Mouse (Mus musculus) heart, embryonic 16.5 days (tissue): ENCODE results near the gene Cox8b. TPM values are rescaled to one million over a fixed set of nuclear protein-coding genes. Genes with fewer than 3 reads are reported as not detected.

Experiments
- ATAC-seq: fragments of 200-750 bp; cut with Nextera tagmentation; replicated peaks from 2 replicates; pipeline ENCODE4 v1.8.0; 2017; ENCODE audit warnings: moderate number of reproducible peaks; ENCODE audit not compliant: insufficient read depth, low FRiP score; ENCODE audit errors: extremely low read depth
- H3K27ac ChIP-seq: fragments of 300-500 bp; sonication (generic); 2 replicates; pipeline ENCODE4 v1.5.1; 2014; ENCODE audit warnings: mild to moderate bottlenecking, low read length, control low read depth, moderate library complexity
- H3K27me3 ChIP-seq: fragments of 300-500 bp; sonication (generic); 2 replicates; pipeline ENCODE4 v1.6.1; 2014; ENCODE audit warnings: low read length, mixed read lengths; ENCODE audit not compliant: control insufficient read depth, insufficient read depth
- H3K36me3 ChIP-seq: fragments of 300-500 bp; sonication (generic); 2 replicates; pipeline ENCODE4 v1.6.1; 2014; ENCODE audit not compliant: control insufficient read depth, insufficient read depth
- H3K4me1 ChIP-seq: fragments of 300-500 bp; sonication (generic); 2 replicates; pipeline ENCODE4 v1.6.1; 2014; ENCODE audit warnings: low read length, mixed read lengths; ENCODE audit not compliant: control insufficient read depth, insufficient read depth
- H3K4me2 ChIP-seq: fragments of 300-500 bp; sonication (generic); 2 replicates; pipeline ENCODE4 v1.6.1; 2014; ENCODE audit warnings: low read depth, mild to moderate bottlenecking, control low read depth, low read length
- H3K4me3 ChIP-seq: fragments of 300-500 bp; sonication (generic); 2 replicates; pipeline ENCODE4 v1.5.1; 2014; ENCODE audit warnings: mild to moderate bottlenecking, control low read depth, low read length
- H3K9ac ChIP-seq: fragments of 300-500 bp; sonication (generic); 2 replicates; pipeline ENCODE4 v1.6.1; 2014; ENCODE audit warnings: low read length, control low read depth
- H3K9me3 ChIP-seq: fragments of 300-500 bp; sonication (generic); replicated peaks from 2 replicates; pipeline ENCODE4 v1.6.1; 2016; ENCODE audit warnings: low read length; ENCODE audit not compliant: control insufficient read depth
- WGBS: fragments of 180-500 bp; shearing (Covaris S2); extraction: QIAGEN DNeasy Blood & Tissue Kit; methylation state at CpG from one replicate; pipeline ENCODE4 v1.1.7; 2014; 5-methylcytosine and 5-hydroxymethylcytosine counted together
- polyA plus RNA-seq: library from polyadenylated mRNA; unstranded; fragments of >200 nt; fragmentation: Nextera tagmentation; extraction: Ambion mirVana; gene quantifications from 2 replicates; pipeline ENCODE4 v1.2.1, GENCODE M21; 2015

Gene Cox8b
- polyA plus RNA-seq, 1 experiment from 2014 or later: 467 TPM

DNA sequence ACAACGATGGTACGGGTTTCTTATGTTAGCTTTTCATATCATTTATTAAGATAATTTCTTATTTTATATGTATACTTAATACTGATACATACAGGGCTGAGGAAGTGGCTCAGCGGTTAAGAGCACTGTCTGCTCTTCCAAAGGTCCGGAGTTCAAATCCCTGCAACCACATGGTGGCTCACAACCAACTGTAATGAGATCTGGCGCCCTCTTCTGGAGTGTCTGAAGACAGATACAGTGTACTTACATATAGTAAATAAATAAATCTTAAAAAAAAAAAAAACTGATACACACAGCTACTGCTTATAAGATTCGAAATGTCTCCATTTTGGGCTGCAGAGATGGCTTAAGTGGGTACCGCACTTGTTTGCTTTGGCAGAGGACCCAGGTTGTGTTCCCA is 7.5 kb upstream of the Cox8b start:
- Histone ChIP-seq H3K4me2 (no peak overlapping the region), H3K27ac (no peak overlapping the region), H3K27me3 (no peaks in the 10 kb centered on the region), H3K9ac (no peak overlapping the region), H3K4me1 (no peaks in the 10 kb centered on the region), H3K36me3 (no peaks in the 10 kb centered on the region), H3K4me3 (no peak overlapping the region), H3K9me3 (no peaks in the 10 kb centered on the region)
- WGBS: 79% methylated on average over 7 of the region's 7 CpGs
- ATAC-seq: no peak

DNA sequence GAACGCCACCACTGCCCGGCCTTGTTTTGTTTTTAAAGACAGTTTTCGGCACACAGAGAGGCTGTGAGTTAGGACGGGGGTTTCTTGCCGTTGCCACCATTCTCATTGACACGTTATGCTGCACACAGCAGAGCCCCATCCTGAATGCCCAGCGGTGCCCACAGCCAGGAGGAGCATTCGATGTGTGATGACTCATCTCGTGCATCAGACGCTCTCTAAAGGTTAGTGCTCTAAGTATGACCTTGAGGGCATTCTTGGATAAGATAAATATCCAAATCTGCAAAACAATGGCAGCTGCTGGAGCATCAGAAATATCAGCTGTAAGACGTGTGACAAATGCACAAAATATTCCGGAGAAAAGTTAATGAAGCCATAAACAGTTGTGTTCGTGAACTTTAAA is 6.9 kb upstream of the Cox8b start:
- no peak for ATAC-seq
- Histone ChIP-seq H3K27ac (no peak overlapping the region), H3K27me3 (no peaks in the 10 kb centered on the region), H3K36me3 (no peaks in the 10 kb centered on the region), H3K4me1 (no peaks in the 10 kb centered on the region), H3K9me3 (no peaks in the 10 kb centered on the region), H3K9ac (no peak overlapping the region), H3K4me3 (no peak overlapping the region), H3K4me2 (no peak overlapping the region)
- 73% methylated on average over 13 of the region's 13 CpGs for WGBS

DNA sequence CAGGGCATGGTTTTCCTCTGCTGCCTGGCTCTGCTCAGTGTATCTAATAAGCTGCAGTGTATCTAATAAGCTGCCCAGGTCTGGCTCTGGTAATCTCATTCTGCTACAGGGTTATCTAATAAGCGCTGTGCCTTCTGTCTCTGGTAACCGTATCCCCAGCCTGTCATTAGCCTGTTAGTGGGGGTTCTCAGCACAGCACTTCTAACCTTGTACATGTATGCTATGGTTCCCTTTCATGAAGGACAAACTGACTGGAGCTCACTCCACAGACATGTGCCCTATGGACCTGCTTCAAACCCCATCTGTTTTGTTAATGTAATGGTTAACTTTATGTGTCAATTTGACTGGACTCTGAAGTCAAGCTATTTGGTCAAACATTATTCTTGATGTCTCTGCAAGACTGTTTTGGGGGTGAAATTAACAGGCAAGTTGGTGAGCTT is 5.4 kb upstream of the Cox8b start:
- Histone ChIP-seq H3K4me1 (peaks cover 8% of the 10 kb centered on the region), H3K4me2 (no peak overlapping the region), H3K9ac (no peak overlapping the region), H3K27ac (no peak overlapping the region), H3K27me3 (no peaks in the 10 kb centered on the region), H3K36me3 (no peaks in the 10 kb centered on the region), H3K9me3 (no peaks in the 10 kb centered on the region), H3K4me3 (no peak overlapping the region)
- 42% methylated on average over 2 of the region's 2 CpGs for WGBS
- ATAC-seq: no peak

DNA sequence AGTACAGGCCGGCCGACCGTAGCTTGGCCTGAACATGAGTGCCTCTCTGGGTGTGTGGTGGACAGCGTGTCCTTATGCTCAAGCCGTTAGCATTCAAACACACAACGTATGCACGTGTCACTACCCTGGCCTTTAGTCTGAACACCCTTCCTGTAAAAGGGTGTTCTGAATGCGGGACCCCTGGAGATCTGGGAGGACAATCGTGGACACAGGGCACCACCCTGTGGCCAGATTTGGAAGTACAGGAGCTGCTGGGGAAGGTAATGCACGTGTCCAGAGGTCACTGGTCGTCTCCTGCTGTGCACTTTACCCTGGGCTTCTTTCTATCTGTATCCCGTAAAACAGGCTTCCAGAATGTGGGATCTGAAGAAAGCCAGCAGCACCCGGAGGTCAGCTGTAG is 3.0 kb upstream of the Cox8b start:
- Histone ChIP-seq H3K27me3 (no peaks in the 10 kb centered on the region), H3K4me2 (no peak overlapping the region), H3K4me1 (peaks cover 13% of the 10 kb centered on the region), H3K36me3 (peaks cover 5% of the 10 kb centered on the region), H3K4me3 (no peak overlapping the region), H3K9me3 (no peaks in the 10 kb centered on the region), H3K9ac (no peak overlapping the region), H3K27ac (no peak overlapping the region)
- ATAC-seq: no peak
- 27% methylated on average over 13 of the region's 13 CpGs for WGBS

DNA sequence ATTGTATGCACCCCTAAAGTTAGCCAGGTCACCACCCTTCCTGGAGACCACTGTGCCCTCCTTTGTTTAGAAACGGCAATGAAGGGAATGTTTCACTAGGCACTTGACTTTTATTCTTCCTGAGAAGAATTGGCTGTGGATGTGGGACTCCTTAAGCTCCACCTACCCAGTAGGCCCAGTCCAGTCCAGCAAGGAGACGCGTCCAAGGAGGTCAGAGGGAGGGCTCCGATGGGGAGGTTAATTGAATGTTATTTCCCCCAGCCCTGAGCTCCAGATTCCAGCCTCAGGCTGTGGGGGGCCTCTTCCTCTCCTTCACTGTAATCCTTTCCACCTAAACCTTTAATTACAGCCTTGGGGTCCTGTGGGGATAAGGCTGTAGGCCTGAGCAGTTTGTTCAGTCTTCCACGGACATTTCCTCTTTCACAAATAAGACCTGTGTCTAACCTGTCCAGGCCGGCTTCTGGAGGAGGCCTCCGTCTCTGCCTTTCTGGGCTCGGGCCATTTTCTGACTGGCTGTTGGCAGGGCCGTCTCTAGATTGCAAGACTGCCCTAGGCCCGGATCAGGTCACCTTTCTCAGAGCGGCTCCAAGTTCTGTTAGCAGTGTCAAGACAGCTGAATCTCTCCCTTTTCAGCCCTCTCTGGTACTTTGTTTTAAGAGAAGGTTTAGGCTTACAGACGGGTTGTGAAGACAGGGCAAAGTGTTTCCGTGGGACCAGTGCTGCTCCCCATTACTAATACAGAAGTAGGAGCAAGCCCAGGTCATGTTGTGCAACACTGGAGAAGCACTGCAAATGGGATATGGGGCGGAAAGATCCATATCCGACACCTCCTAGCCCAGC is 2.0 kb upstream of the Cox8b start:
- Histone ChIP-seq H3K4me3 (no peak overlapping the region), H3K36me3 (peaks cover 15% of the 10 kb centered on the region), H3K27me3 (no peaks in the 10 kb centered on the region), H3K9ac (no peak overlapping the region), H3K4me2 (no peak overlapping the region), H3K27ac (no peak overlapping the region), H3K4me1 (peaks cover 13% of the 10 kb centered on the region), H3K9me3 (no peaks in the 10 kb centered on the region)
- ATAC-seq: no peak
- WGBS: 82% methylated on average over 15 of the region's 15 CpGs

DNA sequence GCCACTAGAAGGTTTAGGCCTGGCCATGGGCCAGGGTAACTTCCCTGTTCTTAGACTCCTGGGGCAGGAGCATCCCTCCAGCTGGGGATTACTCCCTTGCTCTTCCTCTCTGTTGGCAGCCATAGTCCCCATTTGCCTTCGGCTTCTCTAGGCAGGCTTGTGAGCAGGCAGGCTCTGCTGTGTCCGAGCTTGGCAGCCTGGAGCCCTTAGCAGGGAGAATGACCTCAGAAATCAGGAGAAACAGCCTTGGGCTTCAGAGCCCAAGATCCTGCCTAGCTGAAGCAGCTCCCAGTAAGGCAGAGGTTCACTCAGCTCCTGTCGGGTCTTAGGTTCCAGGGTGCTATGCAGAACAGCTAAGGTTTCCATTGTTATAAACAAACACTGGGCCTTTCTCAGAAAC is 1.1 kb downstream of the Cox8b start:
- peak overlapping the region; percentile 87 for H3K27ac ChIP-seq
- no peaks in the 10 kb centered on the region for H3K27me3 ChIP-seq
- peaks cover 13% of the 10 kb centered on the region for H3K4me1 ChIP-seq
- H3K9me3 ChIP-seq: no peaks in the 10 kb centered on the region
- H3K36me3 ChIP-seq: peaks cover 23% of the 10 kb centered on the region
- ATAC-seq: no peak
- H3K4me2 ChIP-seq: peak overlapping the region; percentile 68
- peak overlapping the region; percentile 74 for H3K9ac ChIP-seq
- WGBS: 74% methylated on average over 3 of the region's 3 CpGs
- peak overlapping the region; percentile 49 for H3K4me3 ChIP-seq

DNA sequence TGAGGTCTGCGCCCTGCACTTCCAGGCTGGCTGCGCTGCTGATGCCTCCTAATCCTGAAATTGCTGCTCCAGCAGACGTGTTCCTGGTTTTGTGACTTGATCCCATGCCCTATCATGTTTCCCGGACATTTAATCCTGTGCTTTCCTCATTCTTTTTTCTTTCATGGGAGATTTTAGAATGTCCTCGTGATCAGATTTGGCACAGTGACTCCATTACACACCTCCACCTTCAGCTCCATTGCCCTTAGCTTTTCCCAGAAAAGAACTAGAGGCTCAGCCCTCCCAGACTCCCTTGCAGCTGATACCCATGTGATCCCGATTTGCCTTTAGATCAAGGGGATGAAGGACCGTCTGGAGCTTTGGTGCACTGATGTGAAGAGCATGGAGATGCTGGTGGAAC is 2.4 kb downstream of the Cox8b start:
- Histone ChIP-seq H3K27me3 (no peaks in the 10 kb centered on the region), H3K27ac (no peak overlapping the region), H3K4me3 (no peak overlapping the region), H3K4me2 (no peak overlapping the region), H3K9me3 (no peaks in the 10 kb centered on the region), H3K4me1 (peaks cover 13% of the 10 kb centered on the region), H3K36me3 (peaks cover 26% of the 10 kb centered on the region), H3K9ac (no peak overlapping the region)
- no peak for ATAC-seq
- WGBS: 84% methylated on average over 7 of the region's 7 CpGs

DNA sequence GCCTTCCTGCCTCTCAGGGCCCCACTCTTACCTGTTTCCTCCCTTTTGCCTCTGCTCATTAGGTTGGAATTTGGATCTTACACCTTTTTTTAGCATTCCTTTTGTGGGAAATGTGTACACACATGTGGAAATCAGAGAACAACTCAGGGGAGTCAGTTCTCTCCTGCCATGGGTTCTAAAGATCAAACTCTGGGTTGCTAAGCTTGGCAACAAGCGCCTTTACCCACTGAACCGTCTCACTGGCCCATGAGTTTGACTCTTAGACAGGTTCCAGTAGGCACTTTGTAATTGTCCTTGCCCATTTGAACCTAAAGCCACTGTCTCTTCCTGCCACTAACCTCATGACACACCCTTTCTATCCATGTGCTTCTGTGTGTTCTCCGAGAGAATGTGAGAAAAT is 5.6 kb downstream of the Cox8b start:
- H3K4me3 ChIP-seq: no peak overlapping the region
- H3K9me3 ChIP-seq: no peaks in the 10 kb centered on the region
- H3K36me3 ChIP-seq: peaks cover 41% of the 10 kb centered on the region
- no peak overlapping the region for H3K27ac ChIP-seq
- no peak for ATAC-seq
- H3K4me1 ChIP-seq: peaks cover 5% of the 10 kb centered on the region; the same call in 1 of the 2 replicates
- H3K4me2 ChIP-seq: no peak overlapping the region
- no peaks in the 10 kb centered on the region for H3K27me3 ChIP-seq
- WGBS: 87% methylated on average over 3 of the region's 3 CpGs
- no peak overlapping the region for H3K9ac ChIP-seq

DNA sequence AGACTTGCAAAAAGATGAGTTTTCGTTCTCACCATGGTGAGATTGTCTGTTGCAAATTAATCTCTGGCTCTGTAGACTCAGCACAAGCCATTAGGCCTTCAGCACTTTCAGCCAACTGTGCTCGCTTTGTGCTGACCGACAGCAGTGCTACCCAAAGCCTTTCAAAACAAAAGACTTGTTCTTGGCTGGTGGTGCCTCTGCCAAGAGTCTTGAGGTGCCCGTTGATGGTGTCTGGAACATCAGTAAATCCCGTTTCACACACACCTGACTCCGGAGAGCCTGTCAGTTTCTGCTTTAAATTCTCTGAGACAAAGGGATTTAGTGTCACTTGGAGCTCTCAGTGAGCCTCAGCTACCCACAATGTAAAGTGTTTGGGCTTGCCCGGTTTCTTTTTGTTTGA is 6.2 kb downstream of the Cox8b start:
- H3K4me2 ChIP-seq: no peak overlapping the region
- peaks cover under 1% of the 10 kb centered on the region; the same call in 1 of the 2 replicates for H3K4me1 ChIP-seq
- H3K27ac ChIP-seq: no peak overlapping the region
- ATAC-seq: no peak
- no peaks in the 10 kb centered on the region for H3K9me3 ChIP-seq
- no peak overlapping the region for H3K9ac ChIP-seq
- no peaks in the 10 kb centered on the region for H3K27me3 ChIP-seq
- peaks cover 46% of the 10 kb centered on the region for H3K36me3 ChIP-seq
- WGBS: 90% methylated on average over 7 of the region's 7 CpGs
- no peak overlapping the region for H3K4me3 ChIP-seq
